Mouse (Mus musculus): ENCODE data around the gene Foxb2. TPM values are rescaled to one million over a fixed set of nuclear protein-coding genes. Genes with fewer than 3 reads are reported as not detected.

The Foxb2 gene
- total RNA-seq, 2 experiments from 2014 or later = not detected

- DNase-seq (ENCODE audit: low spot score in 2 of 2) = no peak
Measured at GRCm38 (mm10) chr19:16825228-16825627, 48.4 kb downstream of the Foxb2 start.

Other genes starting within 250 kb of the Foxb2 start
- 10 to 100 TPM; 26.7 to 37.7 TPM for gene Vps13a, start 92.9 kb downstream of the Foxb2 start, total RNA-seq (2021)
- gene Prune2, start 82.3 kb upstream of the Foxb2 start, total RNA-seq (2021) = 10 to 100 TPM; 28.0 to 34.7 TPM